Mouse (Mus musculus) cerebellum, adult 18-20 months (tissue): ENCODE data around the gene Mrpl18.
A peak's percentile ranks its signal among the peaks of the same experiment; 100 is the strongest.
"Not testable (repeated sequence)": the region's sequence is repeated elsewhere in the genome, so short reads cannot be mapped to it uniquely, and the experiment has no call there.

Source experiments
- DNase-seq, 2 experiments: peaks; one replicate each; pipeline ENCODE4 v3.0.0; 2021

Mrpl18 gene

DNA sequence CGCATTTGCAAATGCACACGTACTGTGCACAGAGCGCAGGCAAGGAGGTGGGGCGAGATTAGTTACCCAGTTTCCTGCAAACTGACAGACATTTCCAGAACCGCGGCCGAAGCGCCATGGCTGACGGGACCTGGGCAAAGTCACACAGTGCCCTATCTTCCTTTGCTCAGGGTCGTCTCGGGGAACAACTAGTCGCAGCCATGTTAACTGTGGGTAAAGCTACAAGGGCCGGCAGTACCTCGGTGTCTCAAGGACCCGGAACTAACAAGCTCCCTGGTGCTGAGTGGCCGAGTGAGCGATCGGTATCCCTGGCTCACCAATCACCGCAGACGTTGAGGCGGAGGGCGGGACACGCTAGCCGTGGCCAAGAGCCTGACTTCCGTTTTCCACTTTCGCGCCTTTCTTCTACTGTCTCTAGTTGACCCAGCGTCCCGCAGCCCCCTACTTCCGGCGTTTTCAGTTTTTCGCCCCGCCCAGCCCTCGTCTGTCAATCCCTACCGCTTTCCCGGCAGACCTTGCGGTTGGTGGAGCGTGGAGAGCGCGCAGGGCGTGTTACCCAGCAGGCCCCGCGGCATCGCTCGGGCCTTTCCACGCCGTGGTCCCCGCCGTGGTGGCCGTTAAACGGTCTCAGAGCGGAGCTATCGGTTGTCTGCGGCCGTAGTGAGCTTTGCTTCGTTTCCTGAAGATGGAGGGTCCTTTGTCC is at the start of gene Mrpl18:
TSS of gene Mrpl18 (minus strand) at position 465 of the 703 bp plus-strand sequence.
- DNase-seq: peak; percentile 96 to 99

DNA sequence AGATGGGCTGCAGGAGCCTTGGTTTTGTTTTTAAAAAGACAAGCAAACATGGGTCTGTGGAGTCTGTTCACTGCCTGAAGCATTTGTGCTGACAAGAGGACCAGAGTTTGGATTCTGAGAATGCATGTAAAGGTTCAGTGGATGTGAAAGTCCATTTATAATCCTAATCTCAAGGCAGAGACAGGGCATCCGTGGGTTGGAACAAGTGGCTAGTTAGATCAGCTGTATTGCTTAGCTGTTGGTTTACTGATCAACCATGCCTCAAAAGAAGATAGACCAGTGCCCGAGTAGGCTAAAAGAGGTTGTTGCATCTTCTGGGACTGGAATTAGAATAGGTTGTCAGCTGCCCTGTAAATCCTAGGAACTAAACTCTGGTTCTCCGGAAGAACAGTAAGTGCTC is 47.3 kb upstream of the Mrpl18 start:
- DNase-seq: no peak

DNA sequence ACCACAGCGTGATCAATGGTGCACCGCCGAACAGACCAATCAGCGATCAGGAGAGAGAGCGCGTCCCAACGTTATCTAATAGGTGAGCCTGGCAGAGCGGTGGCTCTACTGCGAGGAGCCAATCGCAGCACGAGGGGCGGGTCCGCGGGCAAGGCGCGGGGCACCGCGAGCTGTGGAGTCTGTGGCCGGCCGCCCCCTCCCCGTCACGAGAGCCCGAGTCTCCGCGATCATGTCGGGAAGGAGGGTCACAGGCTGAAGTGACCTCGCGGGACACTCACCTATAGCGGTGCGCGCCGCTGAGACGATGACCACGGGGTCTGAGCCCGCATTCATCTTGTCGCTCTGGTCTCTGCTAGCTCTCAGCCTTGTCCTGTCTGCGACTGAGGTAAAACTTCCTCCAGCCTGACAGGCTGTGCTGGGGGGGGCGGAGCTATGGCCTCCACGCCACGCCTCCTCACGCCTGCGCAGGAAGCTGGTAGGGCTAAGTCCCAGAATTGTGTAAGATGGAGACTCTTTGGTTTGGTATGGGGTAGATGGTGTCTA is 44.3 kb upstream of the Mrpl18 start, which contains the start of gene Acat2:
TSS of gene Acat2 (minus strand) at position 417 of the 543 bp plus-strand sequence.
- DNase-seq: peak; percentile 95 to 96

DNA sequence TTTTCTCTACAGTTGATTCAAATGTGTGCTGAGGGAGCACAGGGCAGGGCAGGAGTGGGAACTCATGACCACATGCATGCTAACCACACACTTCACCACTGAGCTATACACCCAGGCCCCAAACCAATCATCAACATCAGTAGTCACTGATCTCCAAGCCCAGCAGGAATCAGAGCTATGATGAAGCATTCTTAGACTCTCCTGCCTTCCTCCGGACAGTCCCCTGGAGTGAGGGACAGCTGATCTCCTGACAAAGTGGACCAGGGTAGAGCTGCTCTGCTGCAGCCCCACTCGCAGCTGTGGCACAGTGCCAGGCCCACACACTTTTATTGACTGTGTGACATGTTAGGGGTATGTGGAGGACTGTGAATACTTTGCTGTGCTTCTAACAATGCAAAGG is 43.2 kb upstream of the Mrpl18 start:
- not testable (repeated sequence) for DNase-seq

DNA sequence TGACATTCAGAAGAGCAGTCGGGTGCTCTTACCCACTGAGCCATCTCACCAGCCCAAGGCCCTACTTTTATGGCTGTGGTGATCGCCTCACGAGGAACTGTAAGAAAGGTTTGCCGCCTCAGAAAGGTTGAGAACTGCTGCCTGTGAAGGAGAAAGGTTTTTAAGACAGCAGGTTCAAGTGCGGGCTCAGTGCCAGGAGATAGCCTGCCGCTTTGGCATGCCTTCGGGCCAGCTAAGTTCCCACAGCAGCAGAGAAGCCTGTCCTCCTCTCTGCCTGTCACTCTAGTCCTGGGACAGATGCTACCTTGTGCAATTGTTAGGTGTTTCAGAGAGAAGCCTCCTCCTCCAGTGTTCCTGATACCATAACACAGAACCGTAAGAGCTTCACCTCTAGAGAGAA is 40.5 kb upstream of the Mrpl18 start:
- no peak for DNase-seq

DNA sequence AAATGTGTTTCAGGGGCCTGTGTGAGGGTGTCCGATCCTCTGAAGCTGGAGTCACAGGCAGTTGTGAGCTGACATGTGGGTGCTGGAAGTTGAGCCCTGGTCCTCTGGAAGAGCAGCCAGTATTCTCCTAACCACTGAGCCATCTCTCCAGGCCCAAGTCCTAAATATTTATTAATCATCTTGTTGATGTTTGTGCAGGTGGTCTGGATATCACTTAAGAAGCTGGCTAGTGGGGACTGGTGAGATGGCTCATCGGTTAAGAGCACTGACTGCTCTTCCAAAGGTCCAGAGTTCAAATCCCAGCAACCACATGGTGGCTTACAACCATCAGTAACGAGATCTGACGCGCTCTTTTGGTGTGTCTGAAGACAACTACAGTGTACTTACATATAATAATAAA is 33.5 kb upstream of the Mrpl18 start:
- no peak for DNase-seq

DNA sequence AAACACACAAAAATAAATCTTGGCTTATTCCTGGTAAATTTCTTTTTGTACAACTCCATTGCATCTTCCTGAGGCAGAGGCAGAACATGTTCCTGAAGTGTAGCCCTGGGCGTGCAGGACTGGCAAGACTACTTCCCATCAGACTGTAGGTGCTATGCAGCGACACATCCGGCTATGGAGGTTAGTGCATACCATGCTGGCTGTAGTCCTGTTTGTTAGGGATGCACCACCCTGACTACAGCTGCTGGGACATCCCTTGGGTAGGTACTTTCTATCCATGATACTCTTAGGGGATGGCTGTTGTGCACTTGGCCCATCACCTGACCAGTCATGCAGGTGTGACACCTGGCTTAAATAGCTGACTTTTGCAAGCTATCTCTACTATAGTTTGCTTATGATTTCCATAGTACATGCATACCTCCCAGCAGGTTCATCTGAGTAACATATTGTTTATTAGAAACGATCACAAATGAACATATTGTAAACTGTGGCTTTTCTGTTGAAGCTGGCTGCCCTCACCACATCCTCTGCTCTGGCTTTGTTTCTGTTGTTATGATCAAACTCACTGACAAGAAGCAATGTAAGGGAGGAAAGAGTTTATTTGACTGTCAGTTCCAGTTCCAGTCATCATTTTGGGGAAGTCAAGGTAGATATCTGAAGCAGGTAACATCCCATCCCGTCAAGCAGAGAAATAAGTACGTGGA is 26.5 kb upstream of the Mrpl18 start:
- DNase-seq: no peak

DNA sequence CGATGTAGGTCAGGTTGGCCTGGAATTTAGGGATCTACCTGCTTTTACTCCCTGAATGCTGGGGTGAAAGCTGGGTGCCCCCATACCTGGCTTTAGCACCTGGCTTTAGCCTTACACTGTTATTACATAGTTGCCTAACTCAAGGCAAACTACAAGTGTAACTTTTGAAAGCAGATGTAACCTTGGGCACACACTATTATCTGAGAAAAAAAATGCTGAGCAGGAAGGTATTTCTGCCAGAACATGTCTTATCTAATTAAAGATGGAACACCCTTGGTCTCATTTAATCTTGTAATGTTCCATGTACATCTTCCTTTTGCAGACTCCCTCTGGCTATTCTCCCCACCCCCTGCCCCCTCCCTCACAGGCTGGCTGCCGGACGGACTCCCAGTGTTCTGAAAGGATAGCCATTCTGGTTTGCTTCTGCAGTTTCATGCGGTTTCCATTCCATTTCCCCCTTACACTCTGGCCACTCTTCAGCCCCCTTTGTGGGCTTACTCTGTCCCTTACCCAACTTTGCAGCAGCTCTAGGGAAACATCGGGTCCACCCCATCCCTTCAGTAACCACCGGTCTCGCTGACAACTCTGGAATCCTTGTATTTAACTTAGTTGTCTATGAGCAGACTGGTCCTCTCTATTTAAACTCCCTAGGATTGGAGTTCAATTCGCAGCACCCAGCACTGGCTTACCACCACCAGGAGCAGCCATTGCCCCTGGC is 25.6 kb upstream of the Mrpl18 start:
- DNase-seq: no peak

DNA sequence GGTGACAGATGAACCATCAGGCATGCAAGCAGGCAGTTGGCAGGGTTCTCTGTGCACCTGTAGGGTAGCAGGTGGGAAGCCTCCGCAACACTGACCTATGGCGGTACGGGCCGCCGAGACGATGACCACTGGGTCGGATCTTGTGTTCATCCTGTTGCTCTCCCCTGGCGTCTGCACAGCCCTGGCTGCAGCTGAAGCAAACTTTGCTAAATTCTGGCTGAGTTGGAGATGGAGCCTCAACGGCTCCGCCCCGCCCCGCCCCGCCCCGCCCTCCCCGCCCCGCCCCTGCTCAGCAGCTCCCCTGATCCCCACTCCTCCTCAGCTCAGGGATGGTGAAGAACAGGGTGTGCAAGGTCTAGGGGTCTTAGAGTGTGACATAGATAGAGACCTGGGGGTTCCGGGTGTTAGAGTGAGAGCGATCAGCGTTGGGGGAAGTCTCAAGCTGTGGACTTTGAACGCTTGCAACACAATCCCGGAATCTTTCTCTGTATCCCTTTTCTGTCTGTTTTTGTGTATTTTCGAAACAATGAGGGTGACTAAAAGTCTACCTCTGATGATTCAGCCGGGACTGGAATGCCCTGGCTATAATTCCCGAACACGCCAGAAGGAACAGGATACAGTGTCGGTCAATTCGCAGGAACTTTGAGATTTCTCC is 24.1 kb upstream of the Mrpl18 start, which contains the start of gene Acat3:
TSS of gene Acat3 (minus strand) at position 450 of the 655 bp plus-strand sequence.
- peak; percentile 48 to 55 for DNase-seq

DNA sequence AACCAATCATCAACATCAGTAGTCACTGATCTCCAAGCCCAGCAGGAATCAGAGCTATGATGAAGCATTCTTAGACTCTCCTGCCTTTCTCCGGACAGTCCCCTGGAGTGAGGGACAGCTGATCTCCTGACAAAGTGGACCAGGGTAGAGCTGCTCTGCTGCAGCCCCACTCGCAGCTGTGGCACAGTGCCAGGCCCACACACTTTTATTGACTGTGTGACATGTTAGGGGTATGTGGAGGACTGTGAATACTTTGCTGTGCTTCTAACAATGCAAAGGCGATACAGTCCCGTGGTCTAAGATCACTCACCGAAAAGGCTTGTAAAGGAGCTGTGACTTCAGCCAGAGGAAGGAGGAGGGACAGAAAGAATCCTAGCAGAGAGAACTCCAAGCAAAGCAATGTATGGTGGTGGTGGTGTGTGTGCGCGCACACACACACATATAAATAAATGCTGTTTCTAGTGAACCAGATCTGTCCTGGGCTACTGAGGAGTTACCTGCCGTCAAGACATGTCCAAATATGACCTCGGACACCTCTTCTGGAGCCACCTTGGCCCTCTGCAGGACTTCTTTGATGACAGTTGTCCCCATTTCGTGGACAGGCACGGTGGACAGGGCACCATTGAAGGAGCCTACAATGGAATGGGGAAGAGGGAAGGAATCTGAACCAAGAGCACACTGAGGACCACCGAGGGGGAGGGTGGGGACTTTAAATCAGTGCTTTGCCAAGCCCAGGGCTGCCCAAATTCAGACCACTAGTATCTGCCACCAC is 23.4 kb upstream of the Mrpl18 start:
- DNase-seq: not testable (repeated sequence)

DNA sequence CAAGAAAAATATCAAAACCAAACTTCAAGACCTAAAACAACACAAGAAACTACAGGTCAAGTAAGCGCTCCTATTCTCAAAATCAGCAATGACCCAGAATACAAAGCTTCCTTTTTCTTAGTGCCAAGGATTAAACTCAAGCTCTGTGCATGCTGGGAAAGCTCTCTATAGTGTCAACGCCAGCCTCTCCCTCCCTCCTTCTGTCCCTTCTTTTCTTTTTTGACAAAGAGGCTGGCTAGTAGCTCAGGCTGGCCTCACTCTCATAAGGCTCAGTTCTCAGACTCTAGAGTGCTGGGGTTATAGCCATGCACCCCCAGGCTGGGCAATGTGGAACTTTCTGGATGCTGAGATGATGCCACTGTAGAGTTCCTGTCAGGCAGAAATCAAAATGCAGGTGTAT is 21.9 kb upstream of the Mrpl18 start:
- DNase-seq: no peak

DNA sequence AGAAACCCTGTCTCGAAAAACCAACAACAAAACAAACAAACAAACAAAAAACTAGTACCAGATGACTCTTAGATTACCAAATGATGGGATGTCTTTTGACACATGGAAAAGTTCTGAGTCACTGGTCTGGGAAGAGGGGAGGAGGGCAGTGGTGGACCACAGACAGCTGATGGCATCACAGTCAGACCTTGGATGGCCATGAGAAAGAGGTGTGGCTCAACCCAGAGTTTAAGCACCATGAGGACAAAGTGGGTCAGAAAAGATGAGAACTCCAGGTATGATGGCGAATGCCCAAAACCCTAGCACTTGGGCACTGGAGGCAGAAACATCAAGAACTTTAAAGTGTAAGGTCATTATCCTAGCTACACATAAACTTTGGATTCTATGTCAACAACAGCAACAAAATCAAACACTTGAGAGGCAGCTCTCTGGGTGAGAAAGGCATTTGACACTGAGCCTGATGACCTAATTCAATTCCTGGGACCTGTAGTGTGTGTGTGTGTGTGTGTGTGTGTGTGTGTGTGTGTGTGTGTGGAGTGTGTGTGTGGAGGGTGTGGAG is 21.3 kb upstream of the Mrpl18 start:
- no peak for DNase-seq

DNA sequence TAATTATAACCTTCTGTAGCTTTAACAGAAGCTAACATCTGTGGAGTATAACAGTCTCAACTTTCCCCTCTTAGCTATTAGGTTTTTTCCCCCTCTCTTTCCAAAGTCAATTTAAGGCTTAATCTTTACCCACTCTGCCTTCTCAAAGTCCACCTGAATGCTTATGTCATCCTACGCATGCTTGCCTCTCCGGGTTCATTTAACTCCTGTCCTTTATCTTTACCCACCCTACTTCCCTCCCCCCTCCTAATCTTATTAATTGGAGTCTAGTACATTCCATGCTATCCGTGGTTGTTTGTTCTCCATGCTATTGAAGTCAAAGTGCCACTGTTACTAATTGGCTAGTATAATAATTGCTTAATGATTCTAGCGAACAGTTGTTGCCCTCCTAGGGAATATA is 19.6 kb upstream of the Mrpl18 start:
- DNase-seq: no peak

DNA sequence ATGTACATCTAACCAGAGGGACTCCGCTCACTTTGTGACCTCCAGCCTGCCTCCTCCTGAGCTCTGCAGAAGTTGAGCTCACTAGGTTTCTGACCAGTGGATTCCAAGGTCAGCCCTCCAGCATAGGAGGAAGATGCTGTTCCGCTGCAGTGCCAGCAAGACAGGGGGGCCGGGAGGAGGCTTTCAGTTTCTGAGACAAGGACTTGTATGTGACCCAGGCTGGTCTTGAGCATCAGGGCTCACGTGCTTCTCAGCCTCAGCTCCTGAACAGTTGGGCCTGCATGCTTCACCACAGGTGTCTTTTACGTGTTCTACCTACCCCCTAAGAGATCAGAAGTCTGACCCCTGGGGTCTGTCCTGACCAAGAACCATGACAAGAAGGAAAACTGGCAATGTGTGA is 15.4 kb upstream of the Mrpl18 start:
- DNase-seq: not testable (repeated sequence)

DNA sequence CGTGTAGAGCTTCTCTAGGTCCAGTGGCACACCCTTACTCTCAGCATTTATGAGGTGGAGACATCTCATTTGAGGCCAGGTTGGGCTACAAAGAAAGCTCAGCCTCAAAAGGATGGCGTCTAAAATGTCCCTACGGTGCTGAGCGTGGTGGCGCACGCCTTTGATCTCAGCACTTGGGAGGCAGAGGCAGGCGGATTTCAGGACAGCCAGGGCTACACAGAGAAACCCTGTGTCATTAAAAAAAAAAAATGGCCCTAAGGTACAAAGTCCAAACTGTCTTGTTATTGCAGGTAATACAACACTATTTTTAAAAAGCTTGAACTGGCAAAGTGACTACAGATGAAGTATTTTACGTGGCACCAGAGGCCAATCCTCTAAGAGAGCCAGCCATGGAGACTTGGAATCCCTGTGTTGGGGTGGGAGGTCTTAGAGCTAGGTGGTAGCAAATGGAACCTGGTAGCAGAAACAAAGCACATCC is 9.6 kb upstream of the Mrpl18 start:
- no peak for DNase-seq

DNA sequence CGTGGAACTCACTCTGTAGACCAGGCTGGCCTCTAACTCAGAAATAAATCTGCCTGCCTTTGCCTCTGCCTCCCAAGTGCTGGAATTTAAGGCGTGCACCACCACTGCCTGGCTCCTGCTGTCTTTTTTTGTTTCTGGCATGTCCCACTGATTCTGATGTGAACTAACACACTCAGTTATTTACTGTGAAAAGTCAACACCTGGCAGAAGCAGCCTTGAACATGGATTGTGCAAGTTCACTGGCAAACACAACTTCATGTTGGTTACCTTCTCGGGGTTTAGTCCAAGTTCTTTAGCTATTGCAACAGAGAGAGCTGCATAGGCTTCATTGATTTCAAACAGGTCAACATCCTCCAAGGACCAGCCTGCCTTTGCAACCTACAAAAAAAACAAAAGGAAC is 8.9 kb upstream of the Mrpl18 start:
- DNase-seq: no peak

DNA sequence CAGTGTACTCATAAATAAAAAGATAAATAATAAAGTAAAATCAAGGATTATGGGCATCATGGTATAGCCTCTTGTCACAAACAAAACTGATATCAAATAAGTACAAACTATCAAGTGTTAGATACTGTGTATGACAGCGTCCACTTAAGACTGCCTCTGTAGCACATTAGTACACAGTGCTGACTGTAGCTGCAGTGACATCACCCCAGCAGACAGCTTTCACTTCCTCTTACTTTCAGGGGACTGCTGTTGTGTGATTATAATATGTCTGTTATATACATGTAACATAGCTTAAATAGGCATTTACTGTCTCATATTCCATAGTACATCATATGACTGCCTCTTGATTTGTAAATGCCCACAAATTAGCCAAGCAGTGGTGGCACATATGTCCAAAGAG is 4.9 kb upstream of the Mrpl18 start:
- no peak for DNase-seq

DNA sequence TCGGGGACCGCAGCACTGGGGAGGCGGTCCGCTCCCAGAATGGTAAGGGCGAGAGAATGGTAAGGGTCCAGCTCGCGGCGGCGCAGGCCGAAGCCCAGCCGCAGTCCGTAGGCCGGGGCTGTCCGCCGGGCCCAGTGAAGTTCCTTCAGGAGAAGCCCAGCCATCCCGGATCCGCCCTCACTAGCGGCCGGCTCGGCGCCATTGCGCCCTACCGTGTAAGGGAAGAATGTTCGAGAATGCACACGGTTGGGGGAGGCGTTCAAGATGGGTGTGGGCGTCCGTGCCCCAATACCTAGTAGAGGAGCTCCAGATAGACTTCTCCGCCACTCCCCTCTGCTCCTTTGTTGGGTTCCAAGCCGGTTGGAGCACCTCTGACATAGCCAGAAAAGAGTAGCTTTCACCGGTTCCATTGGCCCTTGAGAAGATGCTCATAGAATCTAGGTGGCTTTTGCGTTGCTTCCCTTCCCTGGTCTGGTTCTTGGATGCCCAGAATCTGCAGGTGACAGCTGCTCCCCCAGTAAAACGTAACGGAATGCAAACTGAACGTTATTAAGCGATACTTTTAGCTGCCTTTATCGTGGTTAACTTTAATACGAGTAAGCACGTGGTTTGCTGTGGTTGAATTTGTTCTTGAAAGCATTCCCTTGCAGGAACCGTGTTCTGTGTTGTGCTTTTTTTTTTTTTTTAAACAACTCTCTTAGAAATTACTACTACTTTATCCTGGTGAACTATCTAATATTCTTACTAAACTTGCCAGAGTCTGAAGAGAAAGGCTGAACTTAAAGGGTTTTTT is 639 bp upstream of the Mrpl18 start:
- DNase-seq: no peak

DNA sequence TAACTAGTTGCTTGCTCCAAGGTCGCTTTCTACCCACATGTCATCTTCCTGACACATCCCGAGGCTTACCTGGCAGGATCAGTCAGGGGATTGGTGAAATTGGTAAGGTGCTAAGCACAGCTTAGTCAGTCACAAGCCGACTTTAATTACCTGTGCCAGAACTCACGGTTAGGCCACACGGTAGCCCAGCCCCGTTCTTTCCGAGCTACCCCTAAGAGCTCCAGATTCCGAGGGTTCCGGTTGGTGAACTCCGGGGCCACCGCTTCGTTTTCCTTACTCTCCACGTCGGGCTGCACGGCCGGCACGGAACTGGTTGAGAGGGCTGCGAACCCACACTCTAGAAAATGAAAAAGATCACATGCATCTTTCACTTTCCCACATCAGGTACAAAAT is 661 bp downstream of the Mrpl18 start, which contains the start of gene Tcp1:
TSS of gene Tcp1 (plus strand) at position 214 of the 393 bp plus-strand sequence.
- no peak for DNase-seq

DNA sequence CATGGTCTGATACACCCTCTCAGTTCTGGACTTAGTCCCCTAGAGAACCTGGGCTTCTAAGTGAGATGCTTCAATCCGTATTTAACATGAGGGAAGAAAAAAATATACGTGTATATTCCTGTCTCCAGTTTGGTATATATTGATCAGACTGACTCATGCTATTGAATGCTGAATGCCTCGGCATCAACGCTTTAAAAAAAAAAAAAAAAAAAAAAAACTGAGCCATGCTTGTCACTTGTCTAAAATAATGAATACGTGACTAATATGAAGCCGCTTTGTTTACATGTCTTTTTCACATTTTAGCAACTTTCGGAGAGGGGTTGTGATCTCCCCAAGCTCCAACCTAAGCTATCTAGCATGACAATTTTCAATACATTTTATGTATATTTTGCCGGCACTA is 5.8 kb downstream of the Mrpl18 start:
- DNase-seq: no peak
